Mouse (Mus musculus) G1E (cell line): ENCODE data around the gene Pfkp. TPM values are rescaled to one million over a fixed set of nuclear protein-coding genes. Genes with fewer than 3 reads are reported as not detected.

Source experiments
- ATAC-seq: 2 replicates; pipeline ENCODE4 v1.8.0; 2016; ENCODE audit warnings: mild to moderate bottlenecking; ENCODE audit not compliant: insufficient number of reproducible peaks, poor library complexity, low FRiP score, severe bottlenecking; ENCODE audit errors: extremely low read depth
- DNase-seq: peaks from one replicate; pipeline ENCODE4 v3.0.0; 2012; ENCODE audit warnings: low spot score
- H3K27me3 ChIP-seq: 2 replicates; pipeline ENCODE4 v1.6.1; 2012; ENCODE audit warnings: mild to moderate bottlenecking, low read length, inconsistent platforms; ENCODE audit not compliant: insufficient read depth
- H3K36me3 ChIP-seq: replicated peaks from 2 replicates; pipeline ENCODE3; 2012; ENCODE audit warnings: mild to moderate bottlenecking, inconsistent platforms
- H3K4me1 ChIP-seq: 2 replicates; pipeline ENCODE4 v1.6.1; 2012; ENCODE audit warnings: low read depth, low read length, inconsistent platforms, mixed read lengths; ENCODE audit not compliant: insufficient read depth
- H3K4me3 ChIP-seq: 2 replicates; pipeline ENCODE4 v1.5.1; 2012; ENCODE audit warnings: low read depth, mild to moderate bottlenecking, inconsistent platforms, low read length, moderate library complexity, mixed read lengths
- H3K9me3 ChIP-seq: replicated peaks from 2 replicates; pipeline ENCODE4 v1.6.1; 2012; ENCODE audit warnings: inconsistent platforms
- CTCF ChIP-seq: IDR thresholded peaks from 2 replicates; pipeline ENCODE4 v1.5.1; 2012; ENCODE audit warnings: low read depth, low read length, inconsistent platforms, mixed read lengths
- GATA1 ChIP-seq: IDR thresholded peaks from 2 replicates; pipeline ENCODE4 v1.6.1; 2012; ENCODE audit warnings: borderline replicate concordance, low read length, inconsistent platforms, mixed read lengths
- GATA2 ChIP-seq: IDR thresholded peaks from 2 replicates; pipeline ENCODE4 v1.6.1; 2012; ENCODE audit warnings: low read depth, low read length, inconsistent platforms, borderline replicate concordance
- POLR2AphosphoS5 ChIP-seq: IDR thresholded peaks from 2 replicates; pipeline ENCODE4 v1.6.1; 2012; ENCODE audit warnings: low read depth, low read length, inconsistent platforms; ENCODE audit not compliant: insufficient replicate concordance
- TAL1 ChIP-seq: conservative IDR thresholded peaks from 2 replicates; pipeline ENCODE4 v1.6.1; 2012; ENCODE audit warnings: low read depth, low read length, inconsistent platforms, mixed read lengths
- polyA plus RNA-seq: library from polyadenylated mRNA; stranded (reverse); fragments of >175 nt; gene quantifications from 2 replicates; pipeline ENCODE4 v1.2.3, GENCODE M21; 2012
- total RNA-seq, 2 experiments: library from RNA; stranded (forward) in 1 of 2; stranded (reverse) in 1 of 2; fragments of 200-1000 nt in 1 of 2; fragments of >200 nt in 1 of 2; fragmentation: Nextera tagmentation in 1 of 2; gene quantifications; 2 replicates each; pipeline ENCODE4 v1.2.3; 2014 to 2017

The Pfkp gene
- total and polyA plus RNA-seq, 3 experiments, result 96.4 to 287 (median 138) TPM

DNA sequence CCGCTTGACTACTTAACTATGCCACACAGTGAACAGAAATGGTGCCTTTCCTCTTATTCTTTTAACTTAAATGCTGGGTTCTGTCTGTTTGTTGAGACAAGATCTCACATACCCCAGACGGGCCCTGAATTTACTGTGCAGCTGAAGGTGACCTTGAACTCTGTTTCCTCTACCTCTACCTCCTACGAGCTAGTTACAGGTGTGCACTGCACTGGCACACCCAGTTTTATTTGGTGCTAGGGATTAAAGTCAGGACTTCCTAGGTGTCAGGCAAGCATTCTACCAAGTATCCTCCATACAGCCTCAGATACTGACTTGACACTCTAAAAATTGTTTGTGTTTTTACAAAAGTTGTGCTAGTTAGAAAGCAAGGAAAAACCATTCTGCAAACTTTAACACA is 22.6 kb downstream of the Pfkp start:
- no peaks in the 10 kb centered on the region for H3K9me3 ChIP-seq
- H3K27me3 ChIP-seq, result no peaks in the 10 kb centered on the region
- H3K4me3 ChIP-seq, result no peak overlapping the region
- peaks cover 94% of the 10 kb centered on the region for H3K36me3 ChIP-seq
- ATAC-seq (no peak), DNase-seq (no peak)
- TF ChIP-seq GATA2 (no peak), POLR2AphosphoS5 (no peak)
- peaks cover 33% of the 10 kb centered on the region for H3K4me1 ChIP-seq

DNA sequence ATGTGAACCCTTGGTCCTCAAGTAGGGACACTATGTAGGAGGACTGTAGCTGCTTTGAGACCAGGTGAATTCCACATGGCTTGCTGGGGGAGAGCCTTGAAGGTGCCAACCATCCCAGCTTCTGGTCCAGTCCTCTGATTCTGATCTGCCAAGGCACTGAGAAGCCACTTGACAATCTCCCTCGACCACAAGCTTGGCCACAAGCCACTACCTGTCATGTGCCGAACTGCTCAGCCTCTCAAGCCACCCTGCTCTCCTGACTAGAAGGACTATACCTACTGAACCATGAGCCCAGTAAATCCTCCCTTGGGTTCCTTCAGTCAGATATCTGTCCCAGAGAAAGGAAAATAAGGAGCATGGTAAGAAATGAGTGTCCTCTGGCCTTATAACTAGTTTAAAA is 24.0 kb downstream of the Pfkp start:
- no peaks in the 10 kb centered on the region for H3K9me3 ChIP-seq
- peaks cover 28% of the 10 kb centered on the region for H3K4me1 ChIP-seq
- no peak for DNase-seq
- TF ChIP-seq GATA2 (no peak), GATA1 (no peak), TAL1 (no peak)
- peaks cover 94% of the 10 kb centered on the region for H3K36me3 ChIP-seq
- H3K4me3 ChIP-seq, result no peak overlapping the region
- no peak for ATAC-seq
- H3K27me3 ChIP-seq, result no peaks in the 10 kb centered on the region

DNA sequence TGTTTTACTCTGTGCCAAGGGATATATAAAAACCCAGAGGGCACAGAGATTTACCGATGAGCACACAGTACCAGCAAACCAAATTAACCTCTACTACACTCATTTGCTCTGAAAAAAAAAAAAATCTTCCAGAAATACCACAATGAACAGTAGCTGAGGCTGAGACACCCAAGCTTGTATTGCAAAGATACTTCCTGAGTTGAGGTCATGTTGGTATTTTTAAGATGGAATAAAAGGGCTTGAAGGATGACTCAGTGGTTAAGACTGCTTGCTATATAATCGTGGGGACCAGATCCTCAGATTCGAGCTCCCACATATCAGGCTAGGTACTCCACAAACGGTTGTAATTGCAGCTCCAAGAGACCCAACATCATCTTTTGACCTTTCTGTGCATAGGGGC is 24.5 kb downstream of the Pfkp start:
- no peak for ATAC-seq
- H3K4me1 ChIP-seq, result peaks cover 23% of the 10 kb centered on the region
- H3K9me3 ChIP-seq, result no peaks in the 10 kb centered on the region
- TF ChIP-seq CTCF, result no peak
- TF ChIP-seq POLR2AphosphoS5, result no peak
- TF ChIP-seq TAL1, result no peak
- no peak for TF ChIP-seq GATA1
- TF ChIP-seq GATA2, result no peak
- H3K36me3 ChIP-seq, result peaks cover 94% of the 10 kb centered on the region
- no peaks in the 10 kb centered on the region for H3K27me3 ChIP-seq
- H3K4me3 ChIP-seq, result no peak overlapping the region
- DNase-seq, result no peak

DNA sequence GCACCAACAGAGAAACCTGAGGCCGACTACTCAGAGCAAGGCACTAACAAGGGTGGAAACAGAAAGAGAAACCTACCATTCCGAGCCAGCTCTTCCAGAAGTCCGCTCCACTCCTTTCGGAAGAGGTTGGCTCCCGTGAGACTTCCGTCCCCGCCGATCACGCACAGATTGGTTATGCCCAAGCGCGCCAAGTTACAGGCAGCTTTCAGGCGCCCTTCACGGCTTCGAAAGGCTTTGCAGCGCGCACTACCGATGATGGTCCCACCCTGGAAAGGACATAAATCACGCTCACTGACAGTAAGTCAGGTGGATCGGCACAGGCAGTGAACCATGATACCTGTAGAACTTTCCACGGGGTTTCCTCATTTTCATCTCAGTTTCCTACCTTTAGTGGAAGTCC is 26.7 kb downstream of the Pfkp start:
- no peaks in the 10 kb centered on the region for H3K9me3 ChIP-seq
- H3K4me3 ChIP-seq, result no peak overlapping the region
- DNase-seq, result no peak
- H3K27me3 ChIP-seq, result no peaks in the 10 kb centered on the region
- no peak for ATAC-seq
- no peak for TF ChIP-seq CTCF
- no peak for TF ChIP-seq TAL1
- no peak for TF ChIP-seq GATA2
- TF ChIP-seq GATA1, result no peak
- no peak for TF ChIP-seq POLR2AphosphoS5
- peaks cover 11% of the 10 kb centered on the region for H3K4me1 ChIP-seq
- peaks cover 98% of the 10 kb centered on the region for H3K36me3 ChIP-seq

DNA sequence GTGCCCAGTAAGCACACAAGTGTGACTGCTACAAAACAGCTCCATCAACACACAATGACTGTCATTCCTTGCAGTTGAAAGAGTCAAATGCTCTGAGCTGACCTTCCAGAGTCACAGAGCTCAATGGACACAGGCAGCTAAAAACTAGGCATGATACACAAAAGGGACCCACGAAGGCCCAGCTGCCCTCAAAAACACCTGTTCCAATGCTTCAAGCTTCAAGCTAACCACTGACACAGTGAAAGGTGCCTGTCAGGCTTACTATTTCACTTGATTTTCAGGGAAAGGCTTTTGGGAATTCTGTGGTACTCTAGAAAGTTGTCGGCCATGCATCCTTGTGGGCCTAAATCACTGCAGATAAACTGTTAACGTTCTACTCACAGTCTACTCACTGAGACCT is 28.3 kb downstream of the Pfkp start:
- Histone ChIP-seq H3K4me3 (no peak overlapping the region), H3K9me3 (no peaks in the 10 kb centered on the region), H3K36me3 (peaks cover 98% of the 10 kb centered on the region), H3K27me3 (no peaks in the 10 kb centered on the region), H3K4me1 (peaks cover 3% of the 10 kb centered on the region)
- TF ChIP-seq POLR2AphosphoS5, result no peak
- no peak for TF ChIP-seq TAL1
- no peak for TF ChIP-seq GATA2
- TF ChIP-seq CTCF, result no peak
- TF ChIP-seq GATA1, result no peak
- DNase-seq (no peak), ATAC-seq (no peak)

DNA sequence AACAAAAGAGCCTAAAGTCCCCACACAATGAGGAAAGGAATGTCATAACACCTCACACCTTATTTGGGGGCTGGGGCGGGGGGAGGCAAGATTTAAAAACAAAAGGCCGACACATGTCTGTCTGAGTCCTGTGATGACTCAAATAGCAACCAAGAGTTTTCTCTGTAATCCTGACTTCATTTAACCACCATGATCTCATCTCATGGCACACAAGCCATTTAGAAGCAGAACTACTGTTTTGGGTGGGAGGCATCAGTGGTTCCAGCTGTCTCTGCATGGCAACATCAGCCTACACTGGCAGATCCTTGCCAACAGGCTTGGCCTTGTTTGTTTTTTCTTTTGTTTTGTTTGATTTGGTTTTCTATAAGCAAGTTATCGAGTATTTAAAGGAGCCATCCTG is 29.9 kb downstream of the Pfkp start:
- H3K4me3 ChIP-seq, result no peak overlapping the region
- H3K27me3 ChIP-seq, result no peaks in the 10 kb centered on the region
- ATAC-seq (no peak), DNase-seq (no peak)
- H3K36me3 ChIP-seq, result peaks cover 98% of the 10 kb centered on the region
- H3K9me3 ChIP-seq, result no peaks in the 10 kb centered on the region
- no peaks in the 10 kb centered on the region; the same call in 1 of the 2 replicates for H3K4me1 ChIP-seq
- no peak for TF ChIP-seq TAL1
- TF ChIP-seq GATA1, result no peak
- no peak for TF ChIP-seq CTCF
- no peak for TF ChIP-seq GATA2
- no peak for TF ChIP-seq POLR2AphosphoS5

DNA sequence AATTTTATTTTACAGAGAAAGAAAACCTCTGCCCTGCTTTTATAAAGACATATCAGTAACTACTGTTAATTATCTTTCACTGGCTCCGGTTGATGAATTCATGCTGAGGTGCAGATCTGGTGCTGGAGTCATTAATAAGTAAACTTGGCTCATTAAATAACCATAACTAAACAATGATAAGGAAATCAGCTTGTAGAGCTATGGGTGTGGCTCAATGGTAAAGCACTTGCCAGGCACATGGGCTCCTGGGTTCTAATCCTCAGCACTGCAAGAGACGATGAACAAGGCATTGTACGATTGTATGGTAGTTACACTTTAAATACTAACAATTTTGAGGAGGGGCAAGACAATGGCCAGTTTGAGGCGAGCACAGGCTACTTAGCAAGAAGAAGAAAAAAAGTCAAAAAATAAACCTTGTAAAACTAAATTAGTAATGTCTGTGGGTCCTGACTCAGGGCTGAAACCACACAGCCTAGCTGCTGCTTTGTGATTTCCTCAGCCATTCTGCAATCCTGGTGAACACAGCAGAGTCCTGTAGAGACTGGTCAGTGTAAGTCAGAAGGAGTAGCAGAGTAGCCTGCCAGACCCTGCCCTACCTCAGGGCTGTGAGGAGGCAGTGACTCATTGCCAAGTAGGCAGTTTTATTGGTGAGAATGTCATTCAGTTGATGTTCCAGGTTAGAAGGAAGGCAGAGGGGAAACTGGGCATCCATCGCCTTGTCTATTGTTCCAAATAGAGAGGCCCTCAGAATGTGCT is 34.7 kb downstream of the Pfkp start:
- no peaks in the 10 kb centered on the region for H3K27me3 ChIP-seq
- H3K36me3 ChIP-seq, result peaks cover 60% of the 10 kb centered on the region
- no peak overlapping the region for H3K4me3 ChIP-seq
- DNase-seq, result no peak
- H3K9me3 ChIP-seq, result no peaks in the 10 kb centered on the region
- no peak for ATAC-seq
- no peak for TF ChIP-seq GATA2
- TF ChIP-seq POLR2AphosphoS5, result no peak
- TF ChIP-seq TAL1, result no peak
- no peak for TF ChIP-seq CTCF
- no peak for TF ChIP-seq GATA1
- H3K4me1 ChIP-seq, result no peaks in the 10 kb centered on the region; the same call in 1 of the 2 replicates
